12 mouse cellular contexts compared by ENCODE assay signal in genomic region chr4:133162196-133162595, GRCm38 (mm10). TPM values are rescaled to one million over a fixed set of nuclear protein-coding genes. Genes with fewer than 3 reads are reported as not detected.
"Had no signal": no experiment of that assay in that cellular context is flagged by ENCODE, and none has a peak within 500 bp of the region (broad histone marks: within the 10 kb centered on the region; RNA-seq: fewer than 3 reads in every experiment).

No protein-coding gene starts in this region.

- H3K27me3 ChIP-seq: limb, embryonic 13.5 days; midbrain, embryonic 12.5 days; neural tube, embryonic 15.5 days; stomach, embryonic 15.5 days had no signal

- DNase-seq: kidney, adult 8-10 months; left cerebral cortex, postnatal 4 days; lung, adult 18-20 months; right cerebral cortex, adult 18-20 months; right cerebral cortex, postnatal 25 days had no signal

- H3K4me3 ChIP-seq: limb, embryonic 13.5 days; midbrain, embryonic 12.5 days; neural tube, embryonic 15.5 days; stomach, embryonic 15.5 days had no signal

- H3K27ac ChIP-seq: limb, embryonic 13.5 days; liver, embryonic 14.5 days; midbrain, embryonic 12.5 days; neural tube, embryonic 15.5 days; stomach, embryonic 15.5 days had no signal

- H3K36me3 ChIP-seq: midbrain, embryonic 12.5 days; neural tube, embryonic 15.5 days had no signal

RNA-seq across cellular contexts. Expression of gene Cd164l2, which starts 49.7 kb away (rescaled TPM):
- total RNA-seq: liver, adult 2 months; megakaryocyte-erythroid progenitor cell, adult 5-6 weeks had no signal
- polyA plus RNA-seq: liver, adult 2 months had no signal

RNA-seq across cellular contexts. Expression of gene Gpr3, which starts 50.1 kb away (rescaled TPM):
- total RNA-seq: liver, adult 2 months; megakaryocyte-erythroid progenitor cell, adult 5-6 weeks had no signal
- polyA plus RNA-seq: liver, adult 2 months; liver, embryonic 14.5 days had no signal
